Mouse (Mus musculus) liver, embryonic 14.5 days (tissue): ENCODE measurements around the gene Prtn3.

Experiments used
- CTCF ChIP-seq: IDR thresholded peaks from 2 replicates; pipeline ENCODE4 v1.5.1; 2016; ENCODE audit warnings: antibody characterized with exemption, low read depth, control low read depth
- EP300 ChIP-seq: IDR thresholded peaks from 2 replicates; pipeline ENCODE4 v1.6.1; 2016; ENCODE audit warnings: antibody characterized with exemption, low read depth

DNA sequence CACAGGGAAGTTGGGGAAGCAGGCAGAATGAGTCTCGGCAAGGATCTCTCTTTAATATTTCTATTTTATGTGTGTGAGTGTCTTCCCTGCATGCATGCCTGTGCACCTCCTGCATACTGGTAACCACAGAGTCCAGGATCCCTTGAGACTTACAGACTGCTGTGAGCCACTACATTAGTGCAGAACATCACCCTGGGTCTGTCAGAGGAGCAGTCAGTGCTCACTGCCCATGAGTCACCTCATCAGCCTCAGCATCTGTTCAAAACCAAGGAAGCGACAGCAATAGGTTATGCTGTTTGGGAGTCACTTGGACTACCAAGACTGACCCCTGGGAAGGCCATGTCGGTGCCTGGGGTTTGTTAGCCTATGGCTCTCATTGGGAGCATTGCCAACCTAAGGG lies 32.0 kb upstream of the Prtn3 start:
- no peak for TF ChIP-seq CTCF
- no peak for TF ChIP-seq EP300
